Mouse (Mus musculus): ENCODE data around the gene Cul9.

Cul9 gene

DNA sequence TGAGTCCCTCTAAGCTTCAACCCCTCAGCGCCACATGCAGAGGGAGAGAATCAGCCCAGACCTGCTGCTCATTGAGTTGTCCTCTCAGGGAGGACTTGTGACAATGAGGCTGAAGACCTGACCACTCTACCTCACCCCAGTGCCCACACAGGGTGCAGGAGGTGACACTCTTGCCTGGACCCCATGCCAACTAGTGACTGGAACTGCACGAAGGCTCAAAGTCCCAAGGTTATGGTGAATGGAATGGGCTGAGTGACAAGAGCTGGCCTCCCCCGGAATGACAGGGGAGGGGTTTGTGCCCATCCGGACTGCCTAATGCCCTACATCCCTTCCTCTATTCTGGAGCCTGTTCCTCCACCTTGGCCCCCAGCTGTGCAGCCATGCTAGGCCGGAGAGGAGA lies 93.5 kb downstream of the Cul9 start:
- no peak for DNase-seq (ENCODE audit: low spot score in 2 of 2)

All from cerebellum, postnatal 4 days (tissue).